ENCODE assay signal across 9 mouse cellular contexts in genomic region chr5:118655025-118655424, GRCm38 (mm10).
DNase-seq lines count a peak whose midpoint lies in the region; ATAC-seq and TF ChIP-seq lines count a peak whose summit lies in the region.
"Had no signal": no experiment of that assay in that cellular context is flagged by ENCODE, and none has a peak within 500 bp of the region (broad histone marks: within the 10 kb centered on the region; RNA-seq: fewer than 3 reads in every experiment).

No protein-coding gene starts in this region.

- no peak overlapping the region for H3K27ac ChIP-seq in limb, embryonic 14.5 days (replicated peaks; ENCODE audit: low read depth, low read length)
- no peak overlapping the region for H3K27ac ChIP-seq in limb, embryonic 10.5 days
- H3K27ac ChIP-seq in lung, embryonic 16.5 days (ENCODE audit: low read length): no peak overlapping the region

- intact Hi-C loops in gastrocnemius, postnatal 14 days (cut with DNase I; ENCODE audit: low total_unique reads): loop anchor here (10.0 kb wide), 1 partner anchor 50 kb away; no protein-coding TSS in a partner anchor

- peaks cover 17% of the 10 kb centered on the region; the same call in 1 of the 2 replicates for H3K4me1 ChIP-seq in limb, embryonic 14.5 days (ENCODE audit: control insufficient read depth, insufficient read depth, low read length)
- H3K4me1 ChIP-seq in limb, embryonic 10.5 days: peaks cover 42% of the 10 kb centered on the region
- peaks cover 35% of the 10 kb centered on the region for H3K4me1 ChIP-seq in lung, embryonic 16.5 days (replicated peaks; ENCODE audit: control insufficient read depth, insufficient read depth, low read length)

- no peak overlapping the region for H3K9ac ChIP-seq in limb, embryonic 14.5 days (ENCODE audit: low read depth, low read length, severe bottlenecking)
- no peak overlapping the region for H3K9ac ChIP-seq in lung, embryonic 16.5 days (ENCODE audit: low read length)

- H3K9me3 ChIP-seq in limb, embryonic 14.5 days (ENCODE audit: control insufficient read depth, low read length): no peaks in the 10 kb centered on the region
- no peaks in the 10 kb centered on the region for H3K9me3 ChIP-seq in limb, embryonic 10.5 days (replicated peaks)
- no peaks in the 10 kb centered on the region for H3K9me3 ChIP-seq in lung, embryonic 16.5 days (ENCODE audit: control insufficient read depth, low read length)

- H3K36me3 ChIP-seq in limb, embryonic 14.5 days (ENCODE audit: control insufficient read depth, insufficient read depth, low read length): no peaks in the 10 kb centered on the region
- no peaks in the 10 kb centered on the region for H3K36me3 ChIP-seq in limb, embryonic 10.5 days
- no peaks in the 10 kb centered on the region for H3K36me3 ChIP-seq in lung, embryonic 16.5 days (ENCODE audit: control insufficient read depth, insufficient read depth, low read length)

- 37% methylated on average over 2 of the region's 2 CpGs for whole genome bisulfite sequencing in limb, embryonic 14.5 days
- WGBS in limb, embryonic 10.5 days: 74% methylated on average over 2 of the region's 2 CpGs
- 30% methylated on average over 2 of the region's 2 CpGs for WGBS in lung, embryonic 16.5 days

- no peak for ATAC-seq in limb, embryonic 14.5 days (ENCODE audit: low FRiP score, low read depth)
- ATAC-seq in lung, embryonic 16.5 days (ENCODE audit: low read depth): peak; percentile 40; the same call in 1 of the 2 replicates

- no peaks in the 10 kb centered on the region for H3K27me3 ChIP-seq in limb, embryonic 14.5 days (ENCODE audit: control insufficient read depth, insufficient read depth, low read length)
- H3K27me3 ChIP-seq in limb, embryonic 10.5 days (ENCODE audit: low read depth, poor library complexity, severe bottlenecking): no peaks in the 10 kb centered on the region
- H3K27me3 ChIP-seq in lung, embryonic 16.5 days (ENCODE audit: control insufficient read depth, insufficient read depth, low read depth, low read length): no peaks in the 10 kb centered on the region

- no peak overlapping the region for H3K4me3 ChIP-seq in limb, embryonic 14.5 days (replicated peaks; ENCODE audit: low read length)
- no peak overlapping the region for H3K4me3 ChIP-seq in limb, embryonic 10.5 days
- H3K4me3 ChIP-seq in lung, embryonic 16.5 days (ENCODE audit: low read length): no peak overlapping the region
- H3K4me3 ChIP-seq: erythroblast, embryonic 14.5 days had no signal

- TF ChIP-seq POLR2A in limb, embryonic 14.5 days (IDR thresholded peaks at IDR 0.05; ENCODE audit: borderline replicate concordance, extremely low read depth, insufficient read depth, insufficient read length): no peak

- DNase-seq in adrenal gland, postnatal 14 days: peak; percentile 32
- DNase-seq in adrenal gland, postnatal 25 days: no peak
- peak; percentile 56 for DNase-seq in limb, embryonic 14.5 days (ENCODE audit: low spot score)
- DNase-seq in limb, embryonic 10.5 days (ENCODE audit: low spot score): no peak
- DNase-seq in cerebellum, postnatal 36 days: peak; percentile 64 to 66
- no peak for DNase-seq in right cerebral cortex, postnatal 4 days
- no peak for DNase-seq in gastrocnemius, postnatal 14 days

- no peak overlapping the region for H3K4me2 ChIP-seq in limb, embryonic 14.5 days (replicated peaks; ENCODE audit: low read depth, low read length, severe bottlenecking)
- H3K4me2 ChIP-seq in lung, embryonic 16.5 days (ENCODE audit: low read depth, low read length): no peak overlapping the region

Comparison
In these comparisons a context has a peak if more than half of its experiments do, and no peak if none do; other contexts are left out.
1. DNase-seq: peak in adrenal gland, postnatal 14 days (single experiment), limb, embryonic 14.5 days (single experiment) and cerebellum, postnatal 36 days (2 of 2); none in adrenal gland, postnatal 25 days (single experiment), limb, embryonic 10.5 days (single experiment), right cerebral cortex, postnatal 4 days (single experiment) and gastrocnemius, postnatal 14 days (single experiment).